Mouse (Mus musculus) CH12.LX (cell line): ENCODE measurements at regions not wholly inside any gene's neighbourhood (a gene's known extent, or its start where the extent isn't known, plus 50 kb on each side); places are given as distances from the start of the nearest gene placed in this dataset.

Source experiments
- DNase-seq: peaks from one replicate; pipeline ENCODE4 v3.0.0-alpha.2; 2013; ENCODE audit errors: extremely low read depth
- H3K27ac ChIP-seq: 2 replicates; pipeline ENCODE4 v1.5.1; 2012; ENCODE audit warnings: low read depth, mild to moderate bottlenecking, control low read depth, moderate library complexity; ENCODE audit not compliant: insufficient read depth
- H3K27me3 ChIP-seq: replicated peaks from 2 replicates; pipeline ENCODE3; 2012; ENCODE audit warnings: inconsistent platforms
- H3K36me3 ChIP-seq, 2 experiments: replicated peaks in 1 of 2; 2 replicates each; pipeline versions ENCODE3 to v1.6.1; 2012; ENCODE audit warnings: inconsistent platforms in 1 of 2, low read length in 1 of 2, mild to moderate bottlenecking in 1 of 2, mixed read lengths in 1 of 2, moderate library complexity in 1 of 2; ENCODE audit not compliant: control insufficient read depth in 1 of 2, insufficient read depth in 1 of 2
- H3K4me1 ChIP-seq, 2 experiments: 2 replicates each; pipeline ENCODE4 v1.6.1; 2012; ENCODE audit warnings: inconsistent platforms in 1 of 2, moderate library complexity in 1 of 2; ENCODE audit not compliant: insufficient read depth in 2 of 2, control insufficient read depth in 1 of 2
- H3K4me2 ChIP-seq: 2 replicates; pipeline ENCODE4 v1.6.1; 2012; ENCODE audit warnings: low read depth, mild to moderate bottlenecking, control low read depth; ENCODE audit not compliant: poor library complexity, insufficient read depth, severe bottlenecking
- H3K4me3 ChIP-seq, 3 experiments: fragments of 150-350 bp in 1 of 3; sonication (generic) in 1 of 3; replicated peaks in 1 of 3; 2 replicates each; pipeline versions ENCODE3 to v1.5.1; 2011 to 2012; ENCODE audit warnings: low read depth in 2 of 3, low read length in 2 of 3, mild to moderate bottlenecking in 2 of 3, moderate library complexity in 2 of 3, control low read depth in 1 of 3, improper control_type of control experiment in 1 of 3, inconsistent platforms in 1 of 3, mixed read lengths in 1 of 3; ENCODE audit not compliant: poor library complexity in 1 of 3
- H3K79me2 ChIP-seq: replicated peaks from 2 replicates; pipeline ENCODE4 v1.6.1; 2012; ENCODE audit warnings: mild to moderate bottlenecking, moderate library complexity; ENCODE audit not compliant: control insufficient read depth, poor library complexity, insufficient read depth, severe bottlenecking; ENCODE audit errors: extremely low read depth
- H3K9ac ChIP-seq: 2 replicates; pipeline ENCODE4 v1.6.1; 2012; ENCODE audit warnings: low read depth, mild to moderate bottlenecking, control low read depth, moderate library complexity; ENCODE audit not compliant: insufficient read depth
- H3K9me3 ChIP-seq: replicated peaks from 2 replicates; pipeline ENCODE3; 2012; ENCODE audit warnings: low read length, inconsistent platforms, mixed read lengths
- BHLHE40 ChIP-seq: IDR thresholded peaks from 2 replicates; pipeline ENCODE4 v1.6.1; 2011; ENCODE audit warnings: mild to moderate bottlenecking, low read depth, low read length, improper control_type of control experiment
- CTCF ChIP-seq, 2 experiments: IDR thresholded peaks in 1 of 2; conservative IDR thresholded peaks in 1 of 2; 2 replicates each; pipeline ENCODE4 v1.5.1; 2011 to 2012; ENCODE audit warnings: low read depth in 2 of 2, low read length in 2 of 2, improper control_type of control experiment in 1 of 2, inconsistent platforms in 1 of 2, mild to moderate bottlenecking in 1 of 2, moderate library complexity in 1 of 2
- EP300 ChIP-seq: IDR thresholded peaks from 2 replicates; pipeline ENCODE4 v1.6.1; 2011; ENCODE audit warnings: low read length, improper control_type of control experiment
- HCFC1 ChIP-seq: IDR thresholded peaks from 2 replicates; pipeline ENCODE4 v1.6.1; 2012; ENCODE audit warnings: low read depth, mild to moderate bottlenecking, inconsistent platforms, low read length, improper control_type of control experiment
- JUN ChIP-seq: IDR thresholded peaks from 2 replicates; pipeline ENCODE4 v1.6.1; 2011; ENCODE audit warnings: low read depth, mild to moderate bottlenecking, low read length, improper control_type of control experiment, moderate library complexity; ENCODE audit not compliant: insufficient read depth
- JUND ChIP-seq: conservative IDR thresholded peaks from 2 replicates; pipeline ENCODE4 v1.6.1; 2011; ENCODE audit warnings: low read depth, low read length, improper control_type of control experiment
- MAX ChIP-seq: IDR thresholded peaks from 2 replicates; pipeline ENCODE4 v1.6.1; 2011; ENCODE audit warnings: low read length, improper control_type of control experiment
- MAZ ChIP-seq: IDR thresholded peaks from 2 replicates; pipeline ENCODE4 v1.6.1; 2012; ENCODE audit warnings: low read depth, mild to moderate bottlenecking, inconsistent platforms, low read length, improper control_type of control experiment, moderate library complexity
- MEF2A ChIP-seq: IDR thresholded peaks from 2 replicates; pipeline ENCODE4 v1.6.1; 2014; ENCODE audit warnings: low read depth, mild to moderate bottlenecking, inconsistent platforms, low read length, improper control_type of control experiment, borderline replicate concordance
- MXI1 ChIP-seq: IDR thresholded peaks from 2 replicates; pipeline ENCODE4 v1.6.1; 2011; ENCODE audit warnings: mild to moderate bottlenecking, low read depth, low read length, improper control_type of control experiment
- NELFE ChIP-seq: IDR thresholded peaks from 2 replicates; pipeline ENCODE4 v1.6.1; 2011; ENCODE audit warnings: low read depth, low read length, improper control_type of control experiment
- NRF1 ChIP-seq: IDR thresholded peaks from 2 replicates; pipeline ENCODE4 v1.6.1; 2014; ENCODE audit warnings: low read depth, mild to moderate bottlenecking, inconsistent platforms, low read length, improper control_type of control experiment, moderate library complexity
- SIN3A ChIP-seq: IDR thresholded peaks from 2 replicates; pipeline ENCODE4 v1.6.1; 2012; ENCODE audit warnings: low read length, improper control_type of control experiment, inconsistent platforms
- TCF12 ChIP-seq: IDR thresholded peaks from 2 replicates; pipeline ENCODE4 v1.6.1; 2014; ENCODE audit warnings: low read depth, mild to moderate bottlenecking, inconsistent platforms, low read length, improper control_type of control experiment
- UBTF ChIP-seq: IDR thresholded peaks from 2 replicates; pipeline ENCODE4 v1.6.1; 2012; ENCODE audit warnings: low read depth, mild to moderate bottlenecking, inconsistent platforms, low read length, improper control_type of control experiment, moderate library complexity
- USF1 ChIP-seq: IDR thresholded peaks from 2 replicates; pipeline ENCODE4 v1.6.1; 2014; ENCODE audit warnings: low read depth, mild to moderate bottlenecking, inconsistent platforms, low read length, improper control_type of control experiment
- USF2 ChIP-seq: conservative IDR thresholded peaks from 2 replicates; pipeline ENCODE4 v1.6.1; 2011; ENCODE audit warnings: low read depth, low read length, improper control_type of control experiment
- ZC3H11A ChIP-seq: IDR thresholded peaks from 2 replicates; pipeline ENCODE4 v1.6.1; 2012; ENCODE audit warnings: low read depth, mild to moderate bottlenecking, inconsistent platforms, low read length, improper control_type of control experiment
- ZKSCAN1 ChIP-seq: IDR thresholded peaks from 2 replicates; pipeline ENCODE4 v1.6.1; 2012; ENCODE audit warnings: low read depth, inconsistent platforms, low read length, improper control_type of control experiment, borderline replicate concordance
- dilution Hi-C: fragments of 300-500 bp; cut with MboI; formaldehyde crosslinking; loops from 2 replicates; pipeline ENCODE4 v1.14.3; 2020; ENCODE audit warnings: low sequenced_read_pairs; ENCODE audit not compliant: extremely low pct_unique_long_range_greater_than_20kb, extremely low pct_ligation_motif_present
- in situ Hi-C: fragments of 300-500 bp; cut with MboI; formaldehyde crosslinking; loops from 3 replicates; pipeline ENCODE4 v1.14.3; 2019; ENCODE audit warnings: low sequenced_read_pairs, low pct_ligation_motif_present, low pct_unique_long_range_greater_than_20kb, mixed read lengths

- TF ChIP-seq USF2 = no peak
- TF ChIP-seq JUN = no peak
- peak; percentile 16; the same call in 1 of the 2 replicates for TF ChIP-seq EP300
- TF ChIP-seq NRF1 = no peak
Observed at GRCm38 (mm10) chr5:102295564-102295963, 185.6 kb upstream of the Arhgap24 start (continued).

GRCm38 (mm10) chr5:102306309-102306708 lies 174.9 kb upstream of the Arhgap24 start:
- no peak overlapping the region for H3K27ac ChIP-seq
- no peaks in the 10 kb centered on the region for H3K9me3 ChIP-seq
- dilution Hi-C loops (no loop called here), in situ Hi-C loops (no loop called here)
- H3K4me2 ChIP-seq = no peak overlapping the region
- no peak for TF ChIP-seq CTCF (conservative IDR thresholded peaks at IDR 0.05 in 1 of 2, IDR thresholded peaks at IDR 0.05 in 1 of 2; ENCODE audit: low read depth in 2 of 2, low read length in 2 of 2)
- TF ChIP-seq NRF1 = no peak
- TF ChIP-seq MXI1 = no peak
- TF ChIP-seq ZKSCAN1 = no peak
- TF ChIP-seq SIN3A = no peak
- no peak for TF ChIP-seq ZC3H11A
- no peak for TF ChIP-seq UBTF
- no peak for TF ChIP-seq JUN
- TF ChIP-seq HCFC1 = no peak
- TF ChIP-seq MEF2A = no peak
- no peak for TF ChIP-seq NELFE
- TF ChIP-seq MAX = no peak
- no peak for TF ChIP-seq JUND
- no peak for TF ChIP-seq TCF12
- no peaks in the 10 kb centered on the region for H3K36me3 ChIP-seq
- H3K4me3 ChIP-seq = no peak overlapping the region
- H3K9ac ChIP-seq = no peak overlapping the region
- no peaks in the 10 kb centered on the region for H3K79me2 ChIP-seq
- H3K27me3 ChIP-seq = no peaks in the 10 kb centered on the region
- DNase-seq = no peak
- no peaks in the 10 kb centered on the region for H3K4me1 ChIP-seq

- dilution Hi-C loops = no loop called here
- DNase-seq = no peak
- TF ChIP-seq BHLHE40 = no peak
- TF ChIP-seq ZC3H11A = no peak
- TF ChIP-seq JUN = no peak
- TF ChIP-seq MAZ = no peak
- no peak for TF ChIP-seq USF1
- TF ChIP-seq, all 38 proteins: peak for 0
- in situ Hi-C loops = no loop called here
- Histone ChIP-seq H3K79me2 (no peaks in the 10 kb centered on the region), H3K9me3 (no peaks in the 10 kb centered on the region), H3K36me3 (no peaks in the 10 kb centered on the region), H3K4me2 (no peak overlapping the region), H3K4me3 (no peak overlapping the region), H3K27ac (no peak overlapping the region), H3K27me3 (no peaks in the 10 kb centered on the region), H3K4me1 (no peaks in the 10 kb centered on the region), H3K9ac (no peak overlapping the region)
Observed at GRCm38 (mm10) chr5:102306718-102307117, 174.5 kb upstream of the Arhgap24 start.
